ENCODE assay signal across 7 mouse cellular contexts in the genomic region with DNA sequence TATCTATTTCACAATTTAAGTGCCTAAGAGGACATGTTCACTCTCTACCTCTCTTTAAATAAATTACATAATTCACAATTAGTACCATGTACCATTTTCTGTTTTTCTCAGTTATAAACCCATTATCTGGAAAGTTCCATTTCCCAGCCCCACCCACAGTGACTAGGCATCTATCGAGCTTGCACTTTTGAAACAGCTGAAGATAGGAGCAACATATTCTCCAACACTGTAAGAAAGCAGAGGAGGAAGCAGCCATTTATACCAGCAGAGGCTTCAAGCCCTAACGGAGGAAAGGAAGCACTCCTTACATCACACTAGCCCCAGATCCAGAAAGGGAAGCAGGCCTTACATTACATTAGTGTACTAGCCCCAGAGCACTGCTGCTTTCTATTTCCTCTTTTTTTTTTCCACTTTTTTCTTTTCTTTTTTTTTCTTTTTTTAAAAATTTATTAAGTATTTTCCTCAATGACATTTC.
A peak's percentile ranks its signal among the peaks of the same experiment; 100 is the strongest.
DNase-seq lines count a peak whose midpoint lies in the region; ATAC-seq lines count a peak whose summit lies in the region.

No protein-coding gene starts in this region.

- WGBS in heart, embryonic 13.5 days = 53% methylated on average over 2 of the region's 2 CpGs
- 0% methylated on average over 2 of the region's 2 CpGs for WGBS in macrophage (ENCODE audit: missing documents)
- 92% methylated on average over 2 of the region's 2 CpGs for WGBS in midbrain, embryonic 14.5 days

- H3K36me3 ChIP-seq in heart, embryonic 13.5 days = no peaks in the 10 kb centered on the region; the same call in 1 of the 2 replicates
- H3K36me3 ChIP-seq in macrophage (ENCODE audit: inconsistent target) = no peaks in the 10 kb centered on the region
- peaks cover 6% of the 10 kb centered on the region; the same call in 1 of the 2 replicates for H3K36me3 ChIP-seq in midbrain, embryonic 14.5 days (ENCODE audit: control insufficient read depth, insufficient read depth, low read length)

- peak; percentile 29 for ATAC-seq in CD4-positive, CD25-positive, alpha-beta regulatory T cell, adult 4 months
- ATAC-seq in heart, embryonic 13.5 days (ENCODE audit: extremely low read depth, insufficient number of reproducible peaks, low FRiP score, low TSS enrichment) = peak; percentile 61; the same call in 1 of the 2 replicates
- no peak for ATAC-seq in midbrain, embryonic 14.5 days (ENCODE audit: low FRiP score, low TSS enrichment)

- peak overlapping the region; percentile 21; the same call in 1 of the 2 replicates for H3K27ac ChIP-seq in heart, embryonic 13.5 days (replicated peaks)
- H3K27ac ChIP-seq in macrophage = peak overlapping the region; percentile 85
- H3K27ac ChIP-seq in midbrain, embryonic 14.5 days (replicated peaks; ENCODE audit: low read depth, low read length) = no peak overlapping the region

- no peaks in the 10 kb centered on the region for H3K4me1 ChIP-seq in heart, embryonic 13.5 days
- no peaks in the 10 kb centered on the region for H3K4me1 ChIP-seq in midbrain, embryonic 14.5 days (ENCODE audit: control insufficient read depth, insufficient read depth, low read length)

- DNase-seq in 416B (ENCODE audit: low read depth) = peak; percentile 95
- no peak for DNase-seq in ovary, postnatal 36 days (ENCODE audit: low spot score)
- no peak for DNase-seq in midbrain, embryonic 14.5 days
- DNase-seq in gastrocnemius, postnatal 4 days (ENCODE audit: low spot score in 2 of 2) = no peak

- H3K4me2 ChIP-seq in heart, embryonic 13.5 days = no peak overlapping the region
- H3K4me2 ChIP-seq in midbrain, embryonic 14.5 days (ENCODE audit: low read length) = no peak overlapping the region

- no peak overlapping the region for H3K9ac ChIP-seq in heart, embryonic 13.5 days
- H3K9ac ChIP-seq in midbrain, embryonic 14.5 days (replicated peaks; ENCODE audit: low read length) = no peak overlapping the region

- no peak overlapping the region for H3K4me3 ChIP-seq in heart, embryonic 13.5 days
- H3K4me3 ChIP-seq in macrophage (ENCODE audit: inconsistent target) = no peak overlapping the region
- no peak overlapping the region for H3K4me3 ChIP-seq in midbrain, embryonic 14.5 days (replicated peaks; ENCODE audit: low read depth, low read length)

- no peaks in the 10 kb centered on the region for H3K27me3 ChIP-seq in heart, embryonic 13.5 days (replicated peaks)
- no peaks in the 10 kb centered on the region for H3K27me3 ChIP-seq in midbrain, embryonic 14.5 days (ENCODE audit: control insufficient read depth, insufficient read depth, low read length)

- H3K79me2 ChIP-seq in macrophage (ENCODE audit: inconsistent target) = peaks cover 35% of the 10 kb centered on the region; the same call in 1 of the 2 replicates

- H3K9me3 ChIP-seq in heart, embryonic 13.5 days = no peaks in the 10 kb centered on the region
- no peaks in the 10 kb centered on the region for H3K9me3 ChIP-seq in midbrain, embryonic 14.5 days (ENCODE audit: control insufficient read depth, low read length)
